Mouse (Mus musculus): ENCODE results near the gene Cwh43. TPM values are rescaled to one million over a fixed set of nuclear protein-coding genes. Genes with fewer than 3 reads are reported as not detected.

Gene Cwh43
- polyA plus RNA-seq, 1 experiment from 2014 or later: not detected

DNA sequence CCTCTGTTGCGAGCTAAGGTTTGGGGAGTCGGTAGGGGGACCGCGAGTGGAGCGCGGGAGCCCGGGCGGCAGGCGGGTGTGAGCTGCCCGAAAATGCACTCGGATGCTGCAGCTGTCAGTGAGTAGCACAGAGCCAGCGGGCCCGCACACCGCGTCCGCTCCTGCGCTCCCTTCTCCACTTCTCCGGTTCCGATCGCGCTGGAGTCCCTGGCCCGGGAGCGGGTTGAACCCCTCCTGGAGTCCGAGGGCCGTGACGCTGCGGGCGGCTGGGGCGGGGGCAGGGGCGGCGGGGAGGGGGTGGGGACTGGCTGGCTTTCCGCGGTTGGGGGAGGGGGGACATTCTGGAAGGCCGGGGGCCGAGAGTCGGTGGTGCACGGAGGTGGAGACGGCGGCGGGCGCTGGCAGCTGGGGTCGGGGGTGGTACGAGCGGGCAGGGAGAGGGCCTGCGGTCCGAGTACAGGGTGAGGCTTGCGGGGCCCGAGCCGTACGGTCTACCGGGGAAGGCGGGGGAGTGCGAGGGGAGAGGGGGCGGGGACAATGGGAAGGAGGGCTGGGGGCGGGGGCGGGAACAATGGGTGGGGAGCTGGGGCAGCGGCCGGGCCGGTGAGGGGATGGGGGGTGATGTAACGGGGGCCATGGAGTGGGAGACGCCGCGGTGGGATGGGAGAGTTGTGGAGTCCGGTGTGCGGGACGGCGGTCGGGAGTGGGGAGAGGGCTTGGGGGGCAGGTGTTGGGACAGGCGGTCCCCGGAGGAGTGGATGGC lies 85.4 kb downstream of the Cwh43 start:
- no peak for DNase-seq (ENCODE audit: low spot score)
- Histone ChIP-seq H3K4me3 (peak overlapping the region; percentile 97), H3K27me3 (ENCODE audit: insufficient read depth, poor library complexity, severe bottlenecking) (no peaks in the 10 kb centered on the region), H3K4me1 (replicated peaks) (peaks cover 23% of the 10 kb centered on the region), H3K27ac (peak overlapping the region; percentile 95), H3K36me3 (no peaks in the 10 kb centered on the region), H3K9me3 (no peaks in the 10 kb centered on the region)
- WGBS: 1% methylated on average over 68 of the region's 70 CpGs

DNA sequence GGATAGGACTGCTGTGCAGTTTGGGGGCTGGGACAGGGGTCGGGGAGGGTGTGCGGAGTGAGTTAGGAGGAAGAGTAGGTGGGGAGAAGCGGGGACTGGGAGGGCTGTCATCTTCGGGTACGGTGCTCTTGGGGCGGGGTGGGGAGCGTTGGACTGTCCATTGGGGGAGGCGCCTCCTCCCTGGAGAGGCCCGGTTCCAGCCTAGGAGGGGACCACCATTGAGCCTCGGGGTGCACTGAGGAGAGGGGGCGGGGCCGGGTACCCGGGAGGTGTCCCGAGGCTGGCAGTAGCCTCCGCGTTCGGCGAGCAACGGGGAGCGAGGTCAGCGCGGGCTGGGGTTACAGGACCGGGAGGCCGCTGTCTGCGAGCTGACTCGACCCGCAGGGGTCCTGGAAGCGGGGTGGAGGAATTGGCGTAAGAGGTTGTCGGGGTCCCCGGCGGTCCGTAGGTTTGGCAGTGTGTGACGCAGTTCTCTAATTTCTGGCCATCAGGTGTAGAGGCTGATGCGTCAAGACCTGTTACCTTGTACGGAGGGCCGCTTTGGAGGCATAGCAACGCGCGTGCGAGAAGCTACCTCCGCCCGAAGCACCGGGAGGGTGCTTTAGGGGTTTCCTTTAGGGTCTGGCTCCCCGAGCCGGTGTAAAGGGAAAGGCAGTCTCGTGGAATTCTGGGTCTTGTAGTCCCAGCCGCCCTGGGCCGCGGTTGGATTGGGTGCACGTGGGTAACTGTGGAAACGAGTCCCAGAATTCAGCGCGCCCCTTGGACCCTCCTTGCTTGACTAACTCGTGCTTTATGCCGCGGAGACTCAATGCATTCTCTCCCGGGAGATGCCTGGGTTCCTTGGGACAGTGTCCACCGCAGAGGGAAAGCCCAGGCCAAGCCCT lies 86.2 kb downstream of the Cwh43 start:
- DNase-seq (ENCODE audit: low spot score): peak; percentile 88
- peaks cover 20% of the 10 kb centered on the region for H3K4me1 ChIP-seq (replicated peaks)
- under 1% methylated on average over 59 of the region's 59 CpGs for WGBS
- H3K36me3 ChIP-seq: no peaks in the 10 kb centered on the region
- H3K4me3 ChIP-seq: peak overlapping the region; percentile 97
- no peaks in the 10 kb centered on the region for H3K9me3 ChIP-seq
- no peaks in the 10 kb centered on the region for H3K27me3 ChIP-seq (ENCODE audit: insufficient read depth, poor library complexity, severe bottlenecking)
- peak overlapping the region; percentile 95 for H3K27ac ChIP-seq

DNA sequence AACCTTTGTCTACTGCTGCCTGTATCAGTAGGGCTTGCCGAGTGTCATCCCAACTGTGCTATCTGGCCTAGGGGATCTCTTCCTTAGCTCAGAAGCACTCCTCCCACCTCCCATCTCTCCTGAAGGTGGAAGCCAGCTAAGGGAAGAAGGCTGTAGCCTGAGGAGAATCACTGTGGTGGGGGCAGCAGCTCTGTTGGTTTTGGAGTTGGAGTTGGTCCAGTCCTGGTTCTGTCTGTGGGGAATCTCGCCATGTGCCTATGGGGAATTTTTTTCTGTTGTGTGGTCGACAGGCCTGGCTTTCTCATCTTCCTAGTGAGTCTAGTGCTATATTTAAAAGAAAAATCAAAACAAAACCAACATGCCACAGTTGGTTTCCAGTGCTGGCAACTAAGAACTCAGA lies 91.5 kb downstream of the Cwh43 start:
- no peak for DNase-seq (ENCODE audit: low spot score)
- no peak overlapping the region for H3K4me3 ChIP-seq
- no peaks in the 10 kb centered on the region for H3K27me3 ChIP-seq (ENCODE audit: insufficient read depth, poor library complexity, severe bottlenecking)
- H3K36me3 ChIP-seq: peaks cover 16% of the 10 kb centered on the region
- no peaks in the 10 kb centered on the region for H3K9me3 ChIP-seq
- H3K27ac ChIP-seq: 0 out of 2 replicates have a peak overlapping the region, but pooled peaks have one; percentile 29
- H3K4me1 ChIP-seq (replicated peaks): peaks cover 18% of the 10 kb centered on the region
- 85% methylated on average over 3 of the region's 3 CpGs for WGBS

DNA sequence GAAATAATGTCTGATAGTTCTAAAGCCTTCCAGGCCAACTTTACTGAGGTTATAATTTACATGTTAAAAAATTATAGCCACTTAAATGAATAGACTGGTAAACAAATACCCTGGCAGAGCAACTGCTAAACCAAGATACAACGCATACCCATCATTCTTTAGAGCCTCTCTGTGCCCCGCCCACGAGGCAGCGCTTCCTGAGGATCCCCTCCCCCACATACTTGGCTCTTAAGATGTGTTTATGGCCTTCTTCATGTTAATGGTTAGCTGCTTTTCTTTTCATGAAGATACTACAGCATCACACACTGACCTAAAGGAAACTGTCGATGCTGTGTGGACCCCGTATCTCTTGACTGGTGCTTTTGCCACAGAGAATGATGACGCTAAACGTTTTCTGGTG lies 92.7 kb downstream of the Cwh43 start:
- no peak overlapping the region for H3K27ac ChIP-seq
- peaks cover 21% of the 10 kb centered on the region for H3K36me3 ChIP-seq
- H3K9me3 ChIP-seq: no peaks in the 10 kb centered on the region
- peaks cover 15% of the 10 kb centered on the region; the same call in 1 of the 2 replicates for H3K4me1 ChIP-seq (replicated peaks)
- no peak for DNase-seq (ENCODE audit: low spot score)
- no peak overlapping the region for H3K4me3 ChIP-seq
- 89% methylated on average over 8 of the region's 8 CpGs for WGBS
- no peaks in the 10 kb centered on the region for H3K27me3 ChIP-seq (ENCODE audit: insufficient read depth, poor library complexity, severe bottlenecking)

DNA sequence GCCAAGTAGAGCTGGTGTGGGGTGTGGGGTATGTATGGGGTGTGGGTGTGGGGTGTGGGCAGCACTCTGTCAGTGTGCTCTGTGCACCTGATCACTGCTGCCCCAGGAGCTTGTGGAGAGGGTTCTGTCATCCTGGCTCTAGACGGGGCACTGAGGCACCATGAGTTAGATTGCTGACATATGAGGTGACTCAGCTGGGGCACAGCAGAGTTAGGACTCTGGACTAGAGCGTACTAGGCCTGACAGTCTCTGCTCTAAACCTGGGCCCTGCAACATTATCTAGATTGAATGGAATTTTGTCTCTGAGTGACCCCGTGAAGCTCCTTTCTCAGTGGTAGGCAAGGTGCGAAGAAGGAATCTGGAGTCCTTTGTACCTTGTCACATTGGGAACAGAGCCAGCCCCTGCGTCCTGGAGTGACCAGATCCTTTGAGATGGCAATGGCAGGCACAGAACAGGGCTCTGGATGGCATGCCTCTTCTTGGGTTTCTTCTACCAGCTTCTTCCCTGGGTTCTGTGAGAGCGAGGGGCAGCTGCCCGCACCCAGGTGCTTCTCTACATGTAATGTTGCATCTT lies 95.1 kb downstream of the Cwh43 start:
- Histone ChIP-seq H3K27ac (no peak overlapping the region), H3K27me3 (ENCODE audit: insufficient read depth, poor library complexity, severe bottlenecking) (no peaks in the 10 kb centered on the region), H3K4me3 (no peak overlapping the region), H3K36me3 (peaks cover 21% of the 10 kb centered on the region), H3K9me3 (no peaks in the 10 kb centered on the region), H3K4me1 (replicated peaks) (peaks cover 15% of the 10 kb centered on the region; the same call in 1 of the 2 replicates)
- DNase-seq (ENCODE audit: low spot score): no peak
- 86% methylated on average over 7 of the region's 7 CpGs for WGBS

DNA sequence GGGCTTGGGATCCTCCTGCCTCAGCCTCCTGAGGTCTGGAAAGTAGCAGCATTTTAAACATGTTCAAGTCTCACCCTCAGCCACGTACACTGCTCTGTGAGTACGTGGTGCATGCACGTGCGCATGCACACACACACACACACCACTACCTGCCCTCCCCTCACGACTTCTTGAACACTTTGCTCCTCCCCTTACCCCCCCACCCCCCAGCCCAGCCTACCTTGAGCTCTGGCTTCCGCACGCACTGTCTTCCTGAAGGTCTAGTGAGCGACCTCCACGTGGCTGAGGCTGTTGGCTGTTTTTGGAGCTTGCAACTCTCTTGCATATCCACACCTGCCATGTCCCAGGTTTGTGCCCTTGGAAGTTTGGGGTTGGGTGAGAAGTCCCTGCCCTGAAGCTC lies 96.5 kb downstream of the Cwh43 start:
- DNase-seq (ENCODE audit: low spot score): no peak
- no peaks in the 10 kb centered on the region for H3K27me3 ChIP-seq (ENCODE audit: insufficient read depth, poor library complexity, severe bottlenecking)
- no peak overlapping the region for H3K4me3 ChIP-seq
- peaks cover 15% of the 10 kb centered on the region; the same call in 1 of the 2 replicates for H3K4me1 ChIP-seq (replicated peaks)
- no peak overlapping the region for H3K27ac ChIP-seq
- H3K9me3 ChIP-seq: no peaks in the 10 kb centered on the region
- H3K36me3 ChIP-seq: peaks cover 21% of the 10 kb centered on the region
- WGBS: 91% methylated on average over 9 of the region's 9 CpGs

Other genes starting within 250 kb of the Cwh43 start
- gene Fryl, start 149.5 kb upstream of the Cwh43 start, polyA plus RNA-seq (2016; fragmentation: Nextera tagmentation; extraction: Ambion mirVana): 29.4 and 30.7 TPM in 2 replicates
- 151 and 227 TPM in 2 replicates for gene Ociad1, start 113.3 kb upstream of the Cwh43 start, polyA plus RNA-seq (2016; fragmentation: Nextera tagmentation; extraction: Ambion mirVana)
- gene Ociad2, start 65.0 kb upstream of the Cwh43 start, polyA plus RNA-seq (2016; fragmentation: Nextera tagmentation; extraction: Ambion mirVana): 9.3 and 9.4 TPM in 2 replicates
- gene Dcun1d4, start 74.9 kb downstream of the Cwh43 start, polyA plus RNA-seq (2016; fragmentation: Nextera tagmentation; extraction: Ambion mirVana): 45.7 and 46.9 TPM in 2 replicates
- gene Lrrc66, start 226.5 kb downstream of the Cwh43 start, polyA plus RNA-seq (2016; fragmentation: Nextera tagmentation; extraction: Ambion mirVana): not detected in 2 replicates
- gene Sgcb, start 241.7 kb downstream of the Cwh43 start, polyA plus RNA-seq (2016; fragmentation: Nextera tagmentation; extraction: Ambion mirVana): 19.8 and 20.9 TPM in 2 replicates
- 0.14 and 0.85 TPM in 2 replicates for gene Spata18, start 245.3 kb downstream of the Cwh43 start, polyA plus RNA-seq (2016; fragmentation: Nextera tagmentation; extraction: Ambion mirVana)

All from hindbrain, embryonic 10.5 days (tissue).